Mouse (Mus musculus) olfactory bulb, adult 2 months (tissue): ENCODE data around the gene Zfp846. TPM values are rescaled to one million over a fixed set of nuclear protein-coding genes. Genes with fewer than 3 reads are reported as not detected.
A peak's percentile ranks its signal among the peaks of the same experiment; 100 is the strongest.
"Not testable (repeated sequence)": the region's sequence is repeated elsewhere in the genome, so short reads cannot be mapped to it uniquely, and the experiment has no call there.

ENCODE experiments used
- H3K27ac ChIP-seq: fragments of 200-500 bp; 2 replicates; pipeline ENCODE4 v1.5.1; 2012; ENCODE audit warnings: low read depth, low read length; ENCODE audit not compliant: insufficient read depth
- H3K4me1 ChIP-seq: fragments of 200-500 bp; 2 replicates; pipeline ENCODE4 v1.6.1; 2012; ENCODE audit warnings: low read length; ENCODE audit not compliant: control insufficient read depth, insufficient read depth
- H3K4me3 ChIP-seq: fragments of 200-500 bp; 2 replicates; pipeline ENCODE4 v1.5.1; 2012; ENCODE audit warnings: mild to moderate bottlenecking, low read depth, low read length, moderate library complexity; ENCODE audit not compliant: insufficient read depth
- CTCF ChIP-seq: fragments of 200-500 bp; IDR thresholded peaks from 2 replicates; pipeline ENCODE4 v1.5.1; 2012; ENCODE audit warnings: low read depth, mild to moderate bottlenecking, low read length, moderate library complexity; ENCODE audit not compliant: insufficient read depth
- POLR2A ChIP-seq: fragments of 200-500 bp; IDR thresholded peaks from 2 replicates; pipeline ENCODE4 v1.6.1; 2012; ENCODE audit warnings: mild to moderate bottlenecking, low read depth, low read length, moderate library complexity; ENCODE audit not compliant: insufficient read depth
- WGBS: fragments of 180-500 bp; shearing (Covaris S2); methylation state at CpG from one replicate; pipeline ENCODE4 v1.1.7; 2018; 5-methylcytosine and 5-hydroxymethylcytosine counted together
- polyA plus RNA-seq: library from polyadenylated mRNA; stranded (reverse); fragments of >200 nt; gene quantifications from 2 replicates; pipeline ENCODE4 v1.2.4, GENCODE M21; 2012; ENCODE audit warnings: low replicate concordance; ENCODE audit not compliant: missing spikeins, insufficient read depth, insufficient read length

The Zfp846 gene
- polyA plus RNA-seq, result not detected in 2 replicates

DNA sequence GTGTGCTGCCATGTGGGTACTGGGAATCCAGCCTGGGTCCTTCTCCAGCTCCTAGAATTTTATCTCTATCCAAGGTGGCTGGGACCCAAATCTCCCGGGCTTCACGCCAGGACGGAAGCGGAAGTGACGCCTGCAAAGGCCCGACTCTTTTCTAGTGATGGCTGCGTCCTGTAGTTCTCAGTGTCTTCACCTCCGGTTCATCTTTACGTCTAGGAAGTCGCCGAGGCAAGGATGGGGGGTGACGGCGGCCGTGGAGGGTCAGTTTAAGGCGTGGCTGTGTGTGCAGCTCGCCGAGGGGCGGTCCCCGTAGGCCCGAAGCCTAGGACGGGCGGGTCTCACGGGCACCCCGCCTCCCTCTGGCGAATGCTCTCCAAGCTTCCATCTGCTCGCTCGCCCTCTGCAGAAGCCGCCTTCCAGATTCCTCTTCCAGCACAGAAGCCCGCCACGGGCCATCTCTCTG is at the start of gene Zfp846:
Zfp846 (plus strand) TSS at position 117 of the 460 bp plus-strand sequence.
- TF ChIP-seq CTCF, result no peak
- TF ChIP-seq POLR2A, result peak; percentile 56; the same call in 1 of the 2 replicates
- H3K4me1 ChIP-seq, result no peaks in the 10 kb centered on the region
- WGBS, result under 1% methylated on average over 30 of the region's 30 CpGs
- peak within 1 kb of the TSS; percentile 90 for H3K4me3 ChIP-seq
- peak within 1 kb of the TSS; percentile 34 for H3K27ac ChIP-seq

DNA sequence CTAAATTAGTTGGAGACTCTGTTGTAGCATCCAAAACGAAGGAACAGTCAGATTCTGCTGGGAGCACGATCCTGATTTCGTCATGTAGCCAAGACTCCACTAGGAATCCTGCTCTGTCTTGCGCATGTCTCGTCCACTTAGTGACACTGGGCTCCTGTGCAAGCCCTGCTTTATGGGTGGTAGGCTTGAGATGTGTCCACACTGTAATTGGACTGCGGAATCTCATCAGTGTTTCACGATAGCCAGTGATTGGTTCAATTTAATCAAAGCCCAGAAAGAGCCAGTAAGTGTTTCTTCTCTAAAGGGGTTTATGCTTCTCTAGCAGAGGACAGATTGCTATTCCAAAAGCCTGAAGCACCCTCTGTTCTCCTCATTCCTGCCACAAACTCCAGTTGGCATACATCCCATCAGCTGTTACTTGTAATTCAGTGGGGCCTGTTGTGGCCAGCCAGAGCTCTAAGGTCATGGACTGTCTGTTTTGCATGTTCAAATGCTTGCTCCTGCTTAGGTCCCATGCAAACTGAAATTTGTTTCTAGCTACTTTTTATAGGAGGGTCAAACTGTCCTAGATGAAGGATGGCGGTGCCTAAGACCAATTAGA is 46.7 kb upstream of the Zfp846 start:
- no peak overlapping the region for H3K4me3 ChIP-seq
- TF ChIP-seq CTCF (no peak), POLR2A (no peak)
- H3K27ac ChIP-seq, result no peak overlapping the region
- no peaks in the 10 kb centered on the region for H3K4me1 ChIP-seq
- 43% methylated on average over 8 of the region's 8 CpGs for WGBS

DNA sequence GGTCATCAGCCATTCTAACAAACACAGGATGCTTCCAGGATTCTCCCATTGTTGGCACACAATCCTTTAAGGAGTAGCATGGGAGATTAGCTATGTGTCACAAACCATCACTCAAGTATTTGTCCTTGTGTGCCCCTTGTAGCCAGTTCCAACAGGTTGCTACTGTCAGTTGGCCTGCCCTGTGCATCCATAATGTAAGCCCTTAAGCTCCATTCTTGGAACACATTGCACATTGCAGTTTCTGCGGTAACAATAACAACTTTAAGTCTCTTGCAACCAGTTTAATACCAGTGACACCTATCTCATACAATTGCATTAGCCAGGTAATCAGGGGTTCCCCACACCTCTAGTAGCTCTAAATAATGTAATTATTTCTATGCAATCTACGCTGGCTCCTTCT is 44.5 kb upstream of the Zfp846 start:
- no peak for TF ChIP-seq CTCF
- TF ChIP-seq POLR2A, result no peak
- Histone ChIP-seq H3K27ac (no peak overlapping the region), H3K4me1 (no peaks in the 10 kb centered on the region), H3K4me3 (no peak overlapping the region)
- WGBS, result 78% methylated on average over 2 of the region's 2 CpGs

DNA sequence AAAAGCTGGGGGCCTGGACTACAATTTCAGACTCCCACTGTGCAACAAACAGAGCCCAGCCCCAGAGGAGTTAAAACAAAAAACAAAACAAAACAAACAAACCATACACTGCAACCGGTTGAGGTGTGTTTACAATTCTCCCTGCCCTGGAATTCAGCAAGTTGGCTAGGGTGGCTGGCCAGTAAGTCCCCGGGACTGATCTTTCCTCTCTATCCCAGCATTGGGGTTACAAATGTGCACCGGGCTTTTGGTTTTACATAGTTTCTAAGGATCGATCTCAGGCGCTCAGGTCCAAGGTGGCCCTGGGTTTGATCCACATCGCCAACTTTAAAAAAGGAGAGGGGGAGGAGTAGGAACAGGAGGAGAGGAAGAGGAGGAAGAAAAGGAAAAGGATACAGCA is 37.6 kb upstream of the Zfp846 start:
- Histone ChIP-seq H3K27ac (no peak overlapping the region), H3K4me1 (peaks cover 4% of the 10 kb centered on the region), H3K4me3 (no peak overlapping the region)
- TF ChIP-seq CTCF, result no peak
- no peak for TF ChIP-seq POLR2A
- WGBS, result 39% methylated on average over 6 of the region's 6 CpGs

DNA sequence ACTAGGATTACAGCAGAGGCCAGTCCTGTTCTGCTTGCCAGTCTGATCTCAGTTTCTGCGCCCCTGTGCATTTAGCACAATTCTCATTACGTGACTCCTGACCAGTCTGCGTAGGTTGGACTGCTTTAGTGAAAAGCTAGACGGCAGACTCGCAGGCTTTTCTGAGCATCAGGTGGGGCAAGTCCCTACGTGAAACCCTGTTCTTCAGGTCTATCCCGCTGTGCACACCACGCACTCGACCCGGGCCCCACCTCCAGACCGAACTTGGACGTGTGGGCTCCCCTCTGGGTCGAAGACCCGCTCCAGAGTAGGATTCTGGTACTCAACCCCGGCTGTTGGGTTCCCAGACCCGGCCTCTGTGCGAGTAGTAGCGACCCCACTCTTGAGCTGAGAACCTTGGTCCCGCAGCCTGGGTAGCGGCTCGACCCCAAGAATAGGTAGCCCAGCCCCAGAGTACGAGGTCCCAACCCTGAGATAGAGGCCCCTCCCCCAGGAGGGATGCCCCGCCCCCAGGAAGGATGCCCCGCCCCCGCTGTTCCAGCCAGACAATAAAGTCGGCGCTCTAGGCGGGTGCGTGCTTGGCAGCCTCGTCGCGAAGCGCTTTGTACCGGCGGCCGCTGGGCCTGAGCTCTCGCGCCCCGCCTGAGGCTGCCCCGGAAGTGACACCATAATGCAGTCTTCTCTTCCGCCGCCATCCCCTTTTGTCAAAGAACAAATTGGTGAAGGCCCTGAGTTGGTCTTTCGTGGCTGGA is 36.8 kb upstream of the Zfp846 start:
- Histone ChIP-seq H3K27ac (peak overlapping the region; percentile 7), H3K4me1 (peaks cover 4% of the 10 kb centered on the region), H3K4me3 (peak overlapping the region; percentile 45)
- 2% methylated on average over 43 of the region's 43 CpGs for WGBS
- peak; percentile 69 for TF ChIP-seq POLR2A
- TF ChIP-seq CTCF, result no peak

DNA sequence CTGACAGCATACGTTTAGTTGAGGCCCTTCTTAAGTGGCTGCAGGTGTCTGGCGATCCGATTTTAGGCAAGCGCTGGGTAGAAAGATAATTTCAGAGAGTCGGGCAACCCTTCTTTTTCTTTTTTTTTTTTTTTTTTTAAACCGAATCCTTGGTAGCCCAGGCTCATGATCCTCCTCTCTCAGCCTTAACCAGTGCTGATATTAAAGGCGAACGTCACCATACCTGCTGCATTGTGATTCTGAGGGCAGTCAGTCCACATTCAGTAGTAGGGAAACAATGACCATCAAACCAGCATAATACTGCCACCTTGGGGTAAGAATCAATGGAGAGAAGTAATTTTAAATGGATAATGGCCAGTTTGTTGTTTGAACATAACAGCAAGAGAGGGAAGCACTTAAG is 35.9 kb upstream of the Zfp846 start:
- 20% methylated on average over 8 of the region's 8 CpGs for WGBS
- H3K27ac ChIP-seq, result 0 out of 2 replicates have a peak overlapping the region, but pooled peaks have one; percentile 7
- peaks cover 4% of the 10 kb centered on the region for H3K4me1 ChIP-seq
- H3K4me3 ChIP-seq, result peak overlapping the region; percentile 45; the same call in 1 of the 2 replicates
- TF ChIP-seq POLR2A (no peak), CTCF (no peak)

DNA sequence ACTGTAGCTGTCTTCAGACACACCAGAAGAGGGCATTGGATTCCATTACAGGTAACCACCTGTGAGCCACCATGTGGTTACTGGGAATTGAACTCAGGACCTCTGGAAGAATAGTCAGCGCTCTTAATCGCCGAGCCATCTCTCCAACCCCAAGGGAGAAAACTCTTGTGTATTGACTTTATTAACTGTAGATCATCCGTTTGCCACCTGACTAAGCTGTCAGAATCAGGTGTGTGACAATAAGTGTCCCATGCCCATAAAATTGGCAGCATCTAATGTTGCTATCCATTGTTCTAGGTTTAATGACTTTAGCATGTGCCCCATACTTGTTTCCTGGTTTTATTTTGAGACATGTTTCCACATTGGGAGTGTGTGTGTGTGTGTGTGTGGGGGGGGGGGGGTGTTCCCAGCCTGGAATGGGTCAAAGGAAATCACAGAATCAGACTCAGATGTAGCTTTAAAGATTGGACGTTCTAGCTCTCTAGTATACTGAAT is 29.3 kb upstream of the Zfp846 start:
- Histone ChIP-seq H3K4me3 (no peak overlapping the region), H3K27ac (no peak overlapping the region), H3K4me1 (no peaks in the 10 kb centered on the region)
- TF ChIP-seq CTCF (no peak), POLR2A (no peak)
- WGBS, result 56% methylated on average over 5 of the region's 5 CpGs

DNA sequence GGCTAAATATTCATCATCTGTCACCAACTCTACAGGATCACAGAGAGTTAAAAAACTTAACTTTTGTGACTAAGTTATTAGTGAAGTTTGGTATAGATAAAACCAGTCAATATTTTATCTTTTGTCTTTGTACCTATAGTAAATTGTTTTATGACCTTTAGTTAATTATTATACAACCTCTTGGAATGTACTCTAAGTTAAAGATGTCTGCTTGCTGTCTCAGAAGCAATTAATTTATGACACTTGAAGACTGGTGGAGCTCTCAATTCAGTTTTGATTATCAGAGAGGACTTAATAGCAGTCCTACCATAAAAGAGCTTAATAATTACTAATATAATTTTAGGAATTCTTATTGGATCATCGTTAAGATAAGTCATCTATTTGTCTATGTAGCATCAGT is 28.4 kb upstream of the Zfp846 start:
- WGBS, result 76% methylated on average over 1 of the region's 1 CpGs
- H3K27ac ChIP-seq, result no peak overlapping the region
- no peaks in the 10 kb centered on the region for H3K4me1 ChIP-seq
- H3K4me3 ChIP-seq, result no peak overlapping the region
- TF ChIP-seq POLR2A (no peak), CTCF (no peak)

DNA sequence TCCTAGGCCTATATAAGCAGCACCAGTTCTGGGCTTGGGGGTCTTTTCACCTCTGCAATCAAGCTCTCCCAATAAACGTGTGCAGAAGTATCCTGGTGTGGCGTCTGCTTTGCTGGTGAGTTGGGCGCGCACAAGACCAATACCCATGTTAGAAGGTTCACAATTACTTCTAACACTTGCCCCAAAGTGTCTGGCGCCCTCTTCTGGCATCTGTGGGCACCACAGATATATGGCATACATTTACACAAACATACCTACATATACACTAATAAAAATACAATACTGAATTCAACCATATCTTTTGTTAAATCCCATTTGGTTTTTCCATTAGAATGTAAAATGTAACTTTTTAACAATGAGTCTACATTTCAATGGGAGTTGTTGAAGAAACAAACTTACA is 18.9 kb upstream of the Zfp846 start:
- WGBS, result 83% methylated on average over 5 of the region's 5 CpGs
- TF ChIP-seq POLR2A (no peak), CTCF (no peak)
- H3K4me1 ChIP-seq, result no peaks in the 10 kb centered on the region
- H3K27ac ChIP-seq, result no peak overlapping the region
- no peak overlapping the region for H3K4me3 ChIP-seq

DNA sequence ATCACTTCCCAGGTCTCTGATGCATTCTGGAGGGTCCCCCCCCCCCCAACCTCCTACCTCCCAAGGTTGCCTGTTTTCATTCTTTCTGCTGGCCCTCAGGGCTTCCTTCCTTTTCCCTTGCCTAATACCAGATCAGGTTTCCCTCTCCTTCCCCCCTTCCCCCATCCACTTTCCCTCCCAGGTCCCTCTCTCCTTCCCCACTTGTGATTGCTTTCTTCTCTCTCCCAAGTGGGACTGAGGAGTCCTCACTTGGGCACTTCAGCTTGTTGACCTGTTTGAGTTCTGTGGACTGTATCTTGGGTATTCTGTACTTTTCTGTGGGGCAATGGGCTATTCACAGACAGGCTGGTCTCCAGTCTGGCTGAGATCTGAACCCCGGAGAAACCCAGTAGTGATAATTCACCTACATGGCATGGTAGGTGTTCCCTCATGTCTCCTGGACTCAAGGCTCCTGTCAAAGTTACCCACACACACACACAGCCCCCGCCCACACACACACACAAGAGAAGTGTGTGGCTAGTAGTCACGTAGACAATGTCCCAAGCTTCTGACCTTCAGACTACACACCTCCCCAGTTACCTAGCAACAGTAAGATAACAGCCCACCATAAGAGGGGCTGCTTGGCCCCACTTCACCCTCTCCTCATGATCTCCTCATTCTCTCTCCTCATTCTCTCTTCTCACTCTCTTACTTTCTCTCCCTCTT is 15.6 kb upstream of the Zfp846 start:
- H3K27ac ChIP-seq, H3K4me3 ChIP-seq, H3K4me1 ChIP-seq: not testable (repeated sequence)
- WGBS, result 78% methylated on average over 3 of the region's 3 CpGs
